Mouse (Mus musculus): ENCODE results near the gene Actg1. TPM values are rescaled to one million over a fixed set of nuclear protein-coding genes. Genes with fewer than 3 reads are reported as not detected.
"Not testable (repeated sequence)": the region's sequence is repeated elsewhere in the genome, so short reads cannot be mapped to it uniquely, and the experiment has no call there.

Actg1 gene
- polyA plus RNA-seq, 1 experiment from 2014 or later = 3,148 TPM

DNA sequence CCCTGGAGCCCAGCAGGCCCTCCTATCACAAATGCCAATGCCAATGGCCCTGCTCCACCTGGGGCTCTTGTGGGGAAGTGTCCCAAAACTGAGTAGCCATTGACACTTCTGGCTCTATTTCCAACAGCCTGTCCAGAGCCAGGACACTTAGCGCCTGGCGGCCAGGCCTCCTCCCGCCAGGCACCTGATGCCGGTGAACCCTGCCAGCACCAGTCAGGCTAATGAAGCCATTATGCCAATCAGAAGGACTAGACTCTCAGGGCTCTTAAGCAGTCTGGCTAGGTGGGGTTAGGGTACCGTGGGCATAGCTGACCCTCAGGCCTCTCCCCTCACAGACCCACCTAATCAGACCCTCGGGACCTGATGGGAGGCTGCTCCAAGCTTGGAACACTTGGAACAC is 11.0 kb upstream of the Actg1 start:
- H3K4me2 ChIP-seq (replicated peaks) = no peak overlapping the region
- no peak overlapping the region for H3K4me3 ChIP-seq
- H3K27ac ChIP-seq = peak overlapping the region; percentile 97
- H3K36me3 ChIP-seq = no peaks in the 10 kb centered on the region
- H3K27me3 ChIP-seq = no peaks in the 10 kb centered on the region
- no peak for ATAC-seq (ENCODE audit: insufficient number of reproducible peaks, insufficient read depth, low FRiP score, low TSS enrichment)
- WGBS = 83% methylated on average over 6 of the region's 6 CpGs
- H3K9me3 ChIP-seq = no peaks in the 10 kb centered on the region
- peaks cover 60% of the 10 kb centered on the region for H3K4me1 ChIP-seq
- no peak overlapping the region for H3K9ac ChIP-seq

DNA sequence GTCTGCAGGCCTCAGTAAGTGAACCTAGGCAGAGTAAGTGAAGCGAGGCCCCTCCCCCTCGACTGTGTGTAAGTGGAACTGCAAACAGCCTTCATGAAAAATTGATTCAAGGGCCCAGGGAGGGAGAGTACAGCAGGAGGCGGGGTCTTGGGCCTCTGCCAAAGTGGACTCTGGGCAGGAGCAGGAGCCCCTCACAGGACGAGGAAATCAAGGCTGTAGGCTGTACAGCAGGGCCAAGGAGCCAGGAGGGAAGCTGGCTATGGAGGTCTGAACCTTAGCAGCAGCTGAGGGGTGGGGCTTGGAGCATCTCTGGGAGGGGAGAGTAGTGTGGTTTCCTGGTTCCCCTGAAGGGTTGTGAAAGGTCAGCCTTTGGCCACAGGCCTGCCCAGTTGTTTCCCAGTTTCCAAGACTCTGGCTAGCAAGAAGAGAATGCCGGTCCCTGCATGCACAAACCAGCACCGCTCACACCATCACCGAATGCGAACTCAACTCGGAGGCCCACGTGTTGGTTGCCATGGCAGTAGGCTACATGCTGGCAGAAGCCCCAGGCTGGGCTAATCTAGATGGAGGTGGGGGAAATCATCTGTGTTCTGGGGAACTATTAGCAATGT is 9.6 kb upstream of the Actg1 start:
- Histone ChIP-seq H3K4me1 (peaks cover 67% of the 10 kb centered on the region), H3K4me2 (replicated peaks) (peak overlapping the region; percentile 19; the same call in 1 of the 2 replicates), H3K27ac (peak overlapping the region; percentile 97), H3K9me3 (no peaks in the 10 kb centered on the region), H3K27me3 (no peaks in the 10 kb centered on the region), H3K9ac (no peak overlapping the region), H3K36me3 (no peaks in the 10 kb centered on the region), H3K4me3 (no peak overlapping the region)
- 6% methylated on average over 10 of the region's 10 CpGs for WGBS
- peak; percentile 80 for ATAC-seq (ENCODE audit: insufficient number of reproducible peaks, insufficient read depth, low FRiP score, low TSS enrichment)

DNA sequence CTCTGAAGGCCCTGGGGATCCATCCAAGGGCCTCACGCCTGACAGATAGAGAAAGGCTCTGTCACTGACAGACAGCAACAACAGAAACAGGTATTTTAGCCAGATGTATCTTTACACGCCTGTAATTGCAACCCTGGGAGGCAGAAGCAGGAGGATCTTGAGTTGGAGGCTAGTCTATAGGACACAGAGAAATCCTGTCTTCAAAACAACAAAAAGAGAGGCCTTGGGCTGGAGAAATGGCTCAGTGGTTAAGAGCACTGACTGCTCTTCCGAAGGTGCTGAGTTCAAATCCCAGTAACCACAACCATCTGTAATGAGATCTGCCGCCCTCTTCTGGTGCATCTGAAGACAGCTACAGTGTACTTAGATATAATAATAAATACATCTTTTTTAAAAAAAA is 8.6 kb upstream of the Actg1 start:
- Histone ChIP-seq H3K36me3 (no peaks in the 10 kb centered on the region), H3K4me1 (peaks cover 67% of the 10 kb centered on the region), H3K27ac (peak overlapping the region; percentile 97; the same call in 1 of the 2 replicates), H3K27me3 (no peaks in the 10 kb centered on the region), H3K4me2 (replicated peaks) (no peak overlapping the region), H3K9me3 (no peaks in the 10 kb centered on the region), H3K9ac (no peak overlapping the region), H3K4me3 (no peak overlapping the region)
- ATAC-seq (ENCODE audit: insufficient number of reproducible peaks, insufficient read depth, low FRiP score, low TSS enrichment) = no peak
- WGBS = 91% methylated on average over 4 of the region's 4 CpGs

DNA sequence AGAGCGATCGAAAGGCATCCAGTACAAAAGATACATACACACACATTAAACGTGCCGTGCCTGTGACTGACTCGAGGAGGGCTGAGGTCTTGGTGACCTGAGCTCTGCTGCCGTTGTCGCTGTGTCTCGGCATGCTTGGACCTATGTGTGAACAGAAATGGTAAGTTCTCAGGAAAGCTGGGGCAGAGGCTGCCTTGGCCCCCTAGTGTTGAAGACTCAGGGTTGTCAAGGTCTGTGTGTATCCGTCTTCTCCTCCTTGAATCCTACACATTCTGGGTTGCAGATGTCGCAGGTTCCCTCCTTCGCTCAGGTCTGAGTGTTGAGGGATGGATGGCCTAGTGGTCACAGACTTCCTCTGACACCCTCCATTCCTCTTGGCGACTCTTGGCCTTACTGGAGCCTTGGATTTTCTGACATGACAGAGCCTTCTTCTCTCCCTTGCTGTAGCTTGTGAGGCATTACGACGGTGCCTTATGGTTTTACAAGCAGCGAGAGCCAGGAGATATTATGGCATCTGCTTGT is 8.0 kb upstream of the Actg1 start:
- Histone ChIP-seq H3K9me3 (no peaks in the 10 kb centered on the region), H3K36me3 (no peaks in the 10 kb centered on the region; the same call in 1 of the 2 replicates), H3K4me2 (replicated peaks) (no peak overlapping the region), H3K4me1 (peaks cover 68% of the 10 kb centered on the region), H3K27ac (peak overlapping the region; percentile 97; the same call in 1 of the 2 replicates), H3K4me3 (no peak overlapping the region), H3K9ac (no peak overlapping the region), H3K27me3 (no peaks in the 10 kb centered on the region)
- no peak for ATAC-seq (ENCODE audit: insufficient number of reproducible peaks, insufficient read depth, low FRiP score, low TSS enrichment)
- 84% methylated on average over 15 of the region's 15 CpGs for WGBS

DNA sequence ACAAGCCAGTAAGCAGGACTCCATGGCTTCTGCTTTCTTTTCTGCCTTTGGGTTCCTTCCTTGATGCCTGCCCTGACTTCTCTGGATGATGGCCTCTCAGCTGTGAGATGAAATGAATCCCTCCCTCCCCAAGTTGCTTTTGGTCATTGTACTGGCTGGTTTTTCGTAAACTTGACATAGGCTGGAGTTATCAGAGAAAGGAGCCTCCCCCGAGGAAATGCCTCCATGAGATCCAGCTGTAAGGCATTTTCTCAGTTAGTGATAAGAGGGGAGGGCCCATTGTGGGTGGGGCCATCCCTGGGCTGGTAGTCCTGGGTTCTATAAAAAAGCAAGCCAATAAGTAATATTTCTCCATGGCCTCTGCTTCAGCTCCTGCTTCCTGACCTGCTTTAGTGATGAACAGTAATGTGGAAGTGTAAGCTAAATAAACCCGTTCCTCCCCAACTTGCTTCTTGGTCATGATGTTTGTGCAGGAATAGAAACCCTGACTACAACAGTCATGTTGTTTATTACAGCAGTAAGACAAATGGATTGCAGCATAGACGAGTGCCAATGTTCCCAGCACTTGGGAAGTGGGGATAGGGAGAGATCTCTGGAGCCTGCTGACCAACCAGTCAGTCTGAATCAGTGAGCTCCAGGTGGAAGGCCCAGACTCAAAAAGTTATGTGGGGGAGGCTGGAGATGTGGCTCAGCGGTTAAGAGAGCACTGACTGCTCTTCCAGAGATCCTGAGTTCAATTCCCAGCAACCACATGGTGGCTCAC is 7.1 kb upstream of the Actg1 start:
- Histone ChIP-seq H3K9me3 (no peaks in the 10 kb centered on the region), H3K4me3 (no peak overlapping the region), H3K27me3 (no peaks in the 10 kb centered on the region), H3K27ac (no peak overlapping the region), H3K4me2 (replicated peaks) (no peak overlapping the region), H3K9ac (no peak overlapping the region), H3K4me1 (peaks cover 67% of the 10 kb centered on the region), H3K36me3 (no peaks in the 10 kb centered on the region; the same call in 1 of the 2 replicates)
- ATAC-seq (ENCODE audit: insufficient number of reproducible peaks, insufficient read depth, low FRiP score, low TSS enrichment) = no peak
- 62% methylated on average over 5 of the region's 5 CpGs for WGBS

DNA sequence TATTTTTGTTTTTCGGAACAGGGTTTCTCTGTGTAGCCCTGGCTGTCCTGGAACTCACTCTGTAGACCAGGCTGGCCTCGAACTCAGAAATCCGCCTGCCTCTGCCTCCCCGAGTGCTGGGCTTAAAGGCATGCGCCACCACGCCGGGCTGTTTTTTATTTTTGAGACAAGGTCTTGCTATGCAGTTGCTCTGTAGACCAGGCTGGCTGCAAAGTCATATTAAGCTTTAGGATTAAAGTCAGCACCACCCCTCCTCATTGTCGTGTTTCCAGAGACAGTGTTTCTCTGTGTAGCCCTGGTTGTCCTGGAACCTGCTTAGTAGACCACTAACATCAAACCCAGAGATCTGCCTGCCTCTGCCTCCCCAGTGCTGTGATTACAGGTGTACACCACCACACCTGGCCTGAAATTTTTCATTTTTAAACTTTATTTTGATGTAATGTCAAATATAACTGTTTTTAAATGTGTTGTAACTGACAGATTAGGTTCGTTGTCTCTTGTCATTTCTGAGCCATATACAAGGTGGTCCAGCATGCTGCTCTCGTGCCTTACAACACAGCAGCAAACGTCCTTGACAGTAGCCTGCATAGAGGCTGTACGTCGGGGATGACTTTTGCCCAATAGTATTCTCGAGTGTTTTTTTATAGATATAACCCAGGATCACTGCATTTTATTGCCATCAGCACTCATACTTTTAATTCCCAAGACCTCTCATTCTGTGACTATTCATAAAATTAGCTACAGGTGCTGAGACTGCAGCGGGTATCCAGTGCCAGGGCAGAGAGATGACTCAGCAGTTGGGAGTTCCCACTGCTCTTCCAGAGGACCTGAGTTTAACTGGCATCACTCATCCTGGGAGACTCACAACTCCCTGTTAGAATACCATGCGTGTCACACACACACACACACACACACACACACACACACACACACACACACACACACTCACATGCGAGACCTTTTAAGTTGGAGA is 6.2 kb upstream of the Actg1 start:
- 89% methylated on average over 17 of the region's 17 CpGs for WGBS
- no peak overlapping the region for H3K4me2 ChIP-seq (replicated peaks)
- no peak for ATAC-seq (ENCODE audit: insufficient number of reproducible peaks, insufficient read depth, low FRiP score, low TSS enrichment)

DNA sequence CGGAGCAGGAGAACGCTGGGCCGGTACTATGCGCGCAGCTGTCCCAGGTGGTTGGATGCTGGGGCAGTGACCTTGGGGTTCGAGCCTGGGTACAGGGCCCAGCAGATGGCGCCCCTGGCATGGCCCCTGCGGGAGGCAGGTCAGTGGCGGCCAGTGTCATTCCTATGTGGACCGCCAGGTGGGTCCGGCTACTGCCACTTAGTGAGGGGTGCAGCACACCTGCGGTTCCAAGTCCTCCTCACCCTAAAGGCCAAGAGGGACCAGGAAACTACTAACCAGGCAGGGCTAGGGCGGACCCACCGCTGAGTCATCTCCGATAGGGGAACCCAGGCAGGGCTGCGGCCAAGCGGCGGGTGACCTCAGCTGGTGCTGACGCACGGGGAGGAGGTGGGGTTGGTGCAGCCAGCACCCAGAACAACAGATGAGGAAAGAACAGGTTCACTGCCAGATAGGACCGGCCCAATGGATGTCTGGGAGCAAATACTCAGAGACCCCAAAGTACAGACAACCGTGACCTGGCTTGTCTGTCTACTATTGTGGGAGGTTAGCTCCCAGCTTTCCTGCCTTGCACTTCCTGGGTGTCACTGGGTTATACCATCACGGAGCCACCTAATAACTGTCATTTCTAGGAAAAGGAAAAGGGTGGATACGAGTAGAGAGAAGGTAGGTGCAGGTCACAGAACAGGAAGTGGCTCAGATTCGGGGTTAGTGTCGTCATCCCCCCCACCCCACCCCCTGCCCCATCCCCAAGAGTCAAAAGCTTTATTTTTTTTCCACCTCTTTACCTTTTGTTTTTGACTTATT is 5.4 kb upstream of the Actg1 start:
- H3K4me3 ChIP-seq = no peak overlapping the region
- no peaks in the 10 kb centered on the region; the same call in 1 of the 2 replicates for H3K36me3 ChIP-seq
- no peaks in the 10 kb centered on the region for H3K9me3 ChIP-seq
- H3K27ac ChIP-seq = no peak overlapping the region
- H3K4me2 ChIP-seq (replicated peaks) = 0 out of 2 replicates have a peak overlapping the region, but pooled peaks have one; percentile 0
- H3K27me3 ChIP-seq = no peaks in the 10 kb centered on the region
- WGBS = 27% methylated on average over 26 of the region's 26 CpGs
- no peak for ATAC-seq (ENCODE audit: insufficient number of reproducible peaks, insufficient read depth, low FRiP score, low TSS enrichment)
- no peak overlapping the region for H3K9ac ChIP-seq
- H3K4me1 ChIP-seq = peaks cover 52% of the 10 kb centered on the region

More for the DNA sequence above, 6.2 kb upstream of the Actg1 start:
- Histone ChIP-seq H3K9me3 (no peaks in the 10 kb centered on the region), H3K9ac (no peak overlapping the region), H3K27me3 (no peaks in the 10 kb centered on the region), H3K36me3 (no peaks in the 10 kb centered on the region; the same call in 1 of the 2 replicates), H3K27ac (no peak overlapping the region), H3K4me1 (peaks cover 58% of the 10 kb centered on the region), H3K4me3 (no peak overlapping the region)

DNA sequence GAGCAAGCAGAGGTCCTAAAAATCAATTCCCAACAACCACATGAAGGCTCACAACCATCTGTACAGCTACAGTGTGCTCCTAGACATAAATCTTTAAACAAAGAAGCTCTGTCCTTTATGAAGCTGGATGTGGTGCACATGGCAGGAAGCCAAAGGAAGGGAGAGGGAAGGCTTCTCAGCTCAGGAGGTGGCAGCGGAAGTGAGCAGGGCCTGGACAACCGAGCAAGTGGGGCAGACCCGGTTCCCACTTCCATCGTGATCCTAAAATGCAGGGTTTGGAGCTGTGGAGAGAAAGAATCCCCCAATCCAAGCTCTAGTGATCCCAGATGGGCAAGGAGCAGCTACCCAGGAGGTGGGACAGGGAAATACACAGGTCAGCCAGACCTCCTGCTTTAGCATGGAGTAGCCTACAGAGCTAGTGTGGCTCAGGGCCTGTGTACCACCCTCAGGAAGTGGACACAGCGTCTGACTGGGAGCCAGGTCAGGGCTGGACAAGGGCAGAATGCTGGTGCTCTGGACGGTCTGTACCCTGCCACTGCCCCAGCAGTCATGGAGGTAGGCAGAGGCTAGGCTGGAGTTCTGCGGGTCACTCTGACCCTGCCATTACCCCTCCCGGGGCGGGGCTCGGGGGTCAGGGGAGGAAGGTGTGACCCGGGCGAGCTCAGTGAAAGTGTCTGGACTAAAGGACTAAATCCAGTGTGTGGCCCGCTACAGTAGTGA is 4.4 kb upstream of the Actg1 start:
- no peak overlapping the region for H3K4me2 ChIP-seq (replicated peaks)
- H3K9ac ChIP-seq = no peak overlapping the region
- peaks cover 43% of the 10 kb centered on the region for H3K4me1 ChIP-seq

DNA sequence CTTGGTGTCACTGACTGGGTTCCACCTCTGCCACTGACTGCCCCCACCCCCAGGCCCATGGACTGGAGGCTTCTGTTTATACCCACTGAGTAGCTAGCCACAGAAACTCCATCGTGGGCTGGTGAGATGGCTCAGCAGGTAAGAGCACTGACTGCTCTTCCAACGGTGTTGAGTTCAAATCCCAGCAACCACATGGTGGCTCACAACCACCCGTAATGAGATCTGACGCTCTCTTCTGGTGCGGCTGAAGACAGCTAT is 3.7 kb upstream of the Actg1 start:
- not testable (repeated sequence) for H3K9me3 ChIP-seq; H3K9ac ChIP-seq; H3K4me3 ChIP-seq; H3K4me2 ChIP-seq (replicated peaks); H3K27me3 ChIP-seq; ATAC-seq (ENCODE audit: insufficient number of reproducible peaks, insufficient read depth, low FRiP score, low TSS enrichment); H3K36me3 ChIP-seq
- peak overlapping the region; percentile 100 for H3K27ac ChIP-seq
- H3K4me1 ChIP-seq = peaks cover 37% of the 10 kb centered on the region
- 91% methylated on average over 5 of the region's 5 CpGs for WGBS

More for the DNA sequence above, 4.4 kb upstream of the Actg1 start:
- H3K27ac ChIP-seq = peak overlapping the region; percentile 74
- H3K4me3 ChIP-seq = no peak overlapping the region
- no peak for ATAC-seq (ENCODE audit: insufficient number of reproducible peaks, insufficient read depth, low FRiP score, low TSS enrichment)
- no peaks in the 10 kb centered on the region for H3K27me3 ChIP-seq
- H3K36me3 ChIP-seq = no peaks in the 10 kb centered on the region; the same call in 1 of the 2 replicates
- 62% methylated on average over 13 of the region's 13 CpGs for WGBS
- H3K9me3 ChIP-seq = no peaks in the 10 kb centered on the region

DNA sequence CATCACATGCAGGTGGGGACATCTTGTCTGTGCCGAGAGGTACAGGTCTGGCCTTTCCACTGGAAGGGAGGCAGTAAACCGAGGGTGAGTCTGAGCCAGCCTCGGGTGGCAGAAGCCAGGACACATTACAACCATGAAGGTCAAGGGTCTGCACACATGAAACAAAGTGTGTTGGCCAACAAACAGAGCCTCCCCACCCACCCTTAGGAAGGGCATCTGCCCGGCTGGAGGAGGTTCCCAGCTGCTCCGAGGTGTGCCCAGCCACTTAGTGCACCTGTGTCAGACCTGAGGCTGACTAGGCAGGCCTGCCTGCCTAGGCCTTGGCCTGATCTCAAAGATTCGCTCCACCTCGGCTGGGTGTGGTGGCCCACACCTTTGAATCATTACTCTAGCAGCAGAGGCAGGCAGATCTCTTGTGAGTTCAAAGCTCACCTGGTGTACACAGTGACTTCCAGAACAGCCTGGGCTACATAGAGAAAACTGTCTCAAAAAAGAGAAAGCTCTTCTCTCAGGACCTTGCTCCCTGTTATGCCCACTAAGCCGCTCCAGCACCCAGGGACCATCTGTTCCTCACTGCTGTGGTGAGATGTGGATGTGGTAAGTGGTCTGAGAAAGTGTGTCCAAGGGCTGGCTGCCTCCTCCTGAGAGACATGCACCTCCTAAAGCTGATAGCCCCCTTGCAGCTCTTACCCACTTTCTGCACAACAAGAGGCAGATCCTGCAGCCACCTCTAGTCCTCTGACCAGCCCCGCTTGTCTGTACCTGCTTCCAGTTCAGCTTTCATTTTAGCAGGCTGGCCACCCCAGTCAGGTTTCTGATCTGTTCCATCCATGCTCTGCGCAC is 3.1 kb upstream of the Actg1 start:
- H3K4me1 ChIP-seq = peaks cover 37% of the 10 kb centered on the region
- H3K36me3 ChIP-seq = peaks cover 7% of the 10 kb centered on the region
- no peaks in the 10 kb centered on the region for H3K9me3 ChIP-seq
- peak overlapping the region; percentile 100 for H3K27ac ChIP-seq
- H3K27me3 ChIP-seq = no peaks in the 10 kb centered on the region
- peak overlapping the region; percentile 92; the same call in 1 of the 2 replicates for H3K4me2 ChIP-seq (replicated peaks)
- WGBS = 86% methylated on average over 10 of the region's 10 CpGs
- H3K4me3 ChIP-seq = no peak overlapping the region
- ATAC-seq (ENCODE audit: insufficient number of reproducible peaks, insufficient read depth, low FRiP score, low TSS enrichment) = no peak
- 0 out of 2 replicates have a peak overlapping the region, but pooled peaks have one; percentile 0 for H3K9ac ChIP-seq

Measured in embryonic facial prominence, embryonic 12.5 days (tissue).